Mouse (Mus musculus) 416B (cell line): ENCODE data around the gene BC034090.

Source experiments
- DNase-seq: peaks from one replicate; pipeline ENCODE4 v3.0.0; 2011; ENCODE audit warnings: low read depth

BC034090 gene

GRCm38 (mm10) chr1:155216313-155216712, 27.9 kb downstream of the BC034090 start:
- no peak for DNase-seq

GRCm38 (mm10) chr1:155215066-155215764, 29.0 kb downstream of the BC034090 start:
- DNase-seq: peak; percentile 43

GRCm38 (mm10) chr1:155213912-155214311, 30.3 kb downstream of the BC034090 start:
- DNase-seq: no peak

GRCm38 (mm10) chr1:155212936-155213774, 31.1 kb downstream of the BC034090 start:
- DNase-seq: peak; percentile 9

GRCm38 (mm10) chr1:155212493-155212892, 31.8 kb downstream of the BC034090 start:
- peak; percentile 28 for DNase-seq

GRCm38 (mm10) chr1:155212081-155212480, 32.2 kb downstream of the BC034090 start:
- DNase-seq: no peak

- DNase-seq: no peak
Observed at GRCm38 (mm10) chr1:155211017-155211416, 33.2 kb downstream of the BC034090 start.

- no peak for DNase-seq
Observed at GRCm38 (mm10) chr1:155210011-155210763, 34.1 kb downstream of the BC034090 start.

- DNase-seq: no peak
Observed at GRCm38 (mm10) chr1:155207859-155208258, 36.4 kb downstream of the BC034090 start.

- no peak for DNase-seq
Observed at GRCm38 (mm10) chr1:155205822-155206660, 38.2 kb downstream of the BC034090 start.

GRCm38 (mm10) chr1:155205311-155205710, 38.9 kb downstream of the BC034090 start:
- no peak for DNase-seq

- no peak for DNase-seq
Observed at GRCm38 (mm10) chr1:155204560-155205162, 39.6 kb downstream of the BC034090 start.

GRCm38 (mm10) chr1:155203954-155204353, 40.3 kb downstream of the BC034090 start:
- no peak for DNase-seq

GRCm38 (mm10) chr1:155203101-155203500, 41.1 kb downstream of the BC034090 start:
- DNase-seq: no peak

- no peak for DNase-seq
Observed at GRCm38 (mm10) chr1:155202472-155202871, 41.8 kb downstream of the BC034090 start.

GRCm38 (mm10) chr1:155201914-155202313, 42.3 kb downstream of the BC034090 start:
- no peak for DNase-seq

GRCm38 (mm10) chr1:155201373-155201879, 42.8 kb downstream of the BC034090 start:
- DNase-seq: peak; percentile 18

GRCm38 (mm10) chr1:155200967-155201366, 43.3 kb downstream of the BC034090 start:
- DNase-seq: no peak

- no peak for DNase-seq
Observed at GRCm38 (mm10) chr1:155199522-155199921, 44.7 kb downstream of the BC034090 start.

- no peak for DNase-seq
Observed at GRCm38 (mm10) chr1:155196691-155197090, 47.6 kb downstream of the BC034090 start.
